Mouse (Mus musculus) brain, embryonic 14.5 days (tissue): ENCODE measurements at regions not wholly inside any gene's neighbourhood (a gene's known extent, or its start where the extent isn't known, plus 50 kb on each side); places are given as distances from the start of the nearest gene placed in this dataset.

ENCODE experiments used
- CTCF ChIP-seq: fragments of 200-500 bp; IDR thresholded peaks from 2 replicates; pipeline ENCODE4 v1.5.1; 2012; ENCODE audit warnings: inconsistent platforms, mild to moderate bottlenecking, moderate library complexity, borderline replicate concordance; ENCODE audit not compliant: insufficient read depth, insufficient read length; ENCODE audit errors: extremely low read depth
- POLR2A ChIP-seq: fragments of 200-500 bp; IDR thresholded peaks from 2 replicates; pipeline ENCODE4 v1.6.1; 2012; ENCODE audit warnings: mild to moderate bottlenecking, inconsistent platforms, borderline replicate concordance; ENCODE audit not compliant: poor library complexity, insufficient read depth, insufficient read length, severe bottlenecking; ENCODE audit errors: extremely low read depth

- TF ChIP-seq POLR2A (no peak), CTCF (no peak)
Measured at GRCm38 (mm10) chr16:51138575-51138974, 547.6 kb upstream of the Ccdc54 start.
